Mouse (Mus musculus) erythroblast, embryonic 14.5 days (primary cell): Measurements from ENCODE around the gene Col2a1.

Experiments
- GATA1 ChIP-seq: IDR thresholded peaks from 2 replicates; pipeline ENCODE4 v1.6.1; 2012; ENCODE audit warnings: low read length, inconsistent platforms, mixed read lengths
- TAL1 ChIP-seq: IDR thresholded peaks from 3 replicates; pipeline ENCODE4 v1.6.1; 2012; ENCODE audit warnings: low read length, inconsistent platforms, mixed read lengths

DNA sequence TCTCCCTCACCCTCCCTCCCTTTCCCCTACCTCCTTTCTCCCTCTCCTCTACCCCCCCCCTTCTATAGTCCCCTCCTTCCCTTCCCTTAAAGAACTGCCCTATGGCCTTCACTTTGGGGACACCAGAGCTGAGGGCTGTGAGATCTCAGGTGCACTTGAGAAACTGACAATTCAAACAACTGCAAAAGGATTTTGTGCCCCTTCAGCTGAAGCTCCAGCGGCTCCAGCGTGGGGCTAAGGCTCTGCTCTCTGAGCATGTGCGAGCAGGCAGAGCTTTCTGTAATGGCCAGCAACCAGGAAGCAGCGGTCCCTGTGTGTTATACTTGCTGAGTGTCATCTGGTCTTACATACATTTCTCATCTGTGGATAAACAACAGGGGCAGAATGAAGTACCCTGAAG, 48.8 kb downstream of the Col2a1 start:
- TF ChIP-seq GATA1 (no peak), TAL1 (no peak)
